Mouse (Mus musculus): Measurements from ENCODE around the gene Pla2g4d. TPM values are rescaled to one million over a fixed set of nuclear protein-coding genes. Genes with fewer than 3 reads are reported as not detected.

Pla2g4d gene
- polyA plus RNA-seq, 1 experiment from 2014 or later: not detected

- H3K27me3 ChIP-seq (ENCODE audit: control insufficient read depth, insufficient read depth, low read length): no peaks in the 10 kb centered on the region
- ATAC-seq (ENCODE audit: insufficient read depth, low FRiP score, low TSS enrichment): no peak
- peak; percentile 61 for DNase-seq (ENCODE audit: low spot score)
- no peak overlapping the region for H3K9ac ChIP-seq (ENCODE audit: low read length)
- no peaks in the 10 kb centered on the region for H3K9me3 ChIP-seq (ENCODE audit: control insufficient read depth, low read length)
- no peaks in the 10 kb centered on the region for H3K4me1 ChIP-seq (ENCODE audit: control insufficient read depth, insufficient read depth, low read length)
- H3K36me3 ChIP-seq (ENCODE audit: control insufficient read depth, insufficient read depth, low read length): no peaks in the 10 kb centered on the region
- H3K4me3 ChIP-seq (ENCODE audit: low read depth, low read length): no peak overlapping the region
- WGBS: 16% methylated on average over 8 of the region's 8 CpGs
- H3K4me2 ChIP-seq (ENCODE audit: low read depth): no peak overlapping the region
- H3K27ac ChIP-seq (ENCODE audit: low read depth, low read length): no peak overlapping the region
Observed at GRCm38 (mm10) chr2:120279961-120280360, 9.0 kb downstream of the Pla2g4d start.

GRCm38 (mm10) chr2:120276951-120277350 lies 12.0 kb downstream of the Pla2g4d start:
- Histone ChIP-seq H3K9me3 (ENCODE audit: control insufficient read depth, low read length) (no peaks in the 10 kb centered on the region), H3K36me3 (ENCODE audit: control insufficient read depth, insufficient read depth, low read length) (no peaks in the 10 kb centered on the region), H3K4me2 (ENCODE audit: low read depth) (no peak overlapping the region), H3K9ac (ENCODE audit: low read length) (no peak overlapping the region), H3K4me1 (ENCODE audit: control insufficient read depth, insufficient read depth, low read length) (no peaks in the 10 kb centered on the region), H3K27me3 (ENCODE audit: control insufficient read depth, insufficient read depth, low read length) (no peaks in the 10 kb centered on the region), H3K27ac (ENCODE audit: low read depth, low read length) (no peak overlapping the region), H3K4me3 (ENCODE audit: low read depth, low read length) (no peak overlapping the region)
- DNase-seq (ENCODE audit: low spot score) (no peak), ATAC-seq (ENCODE audit: insufficient read depth, low FRiP score, low TSS enrichment) (no peak)
- WGBS: 84% methylated on average over 4 of the region's 4 CpGs

GRCm38 (mm10) chr2:120268635-120269034 lies 20.4 kb downstream of the Pla2g4d start:
- H3K4me3 ChIP-seq (ENCODE audit: low read depth, low read length): no peak overlapping the region
- H3K9me3 ChIP-seq (ENCODE audit: control insufficient read depth, low read length): no peaks in the 10 kb centered on the region
- H3K9ac ChIP-seq (ENCODE audit: low read length): no peak overlapping the region
- no peak for ATAC-seq (ENCODE audit: insufficient read depth, low FRiP score, low TSS enrichment)
- no peaks in the 10 kb centered on the region for H3K4me1 ChIP-seq (ENCODE audit: control insufficient read depth, insufficient read depth, low read length)
- peak; percentile 38 for DNase-seq (ENCODE audit: low spot score)
- H3K27ac ChIP-seq (ENCODE audit: low read depth, low read length): no peak overlapping the region
- H3K4me2 ChIP-seq (ENCODE audit: low read depth): peak overlapping the region; percentile 12; the same call in 1 of the 2 replicates
- H3K27me3 ChIP-seq (ENCODE audit: control insufficient read depth, insufficient read depth, low read length): no peaks in the 10 kb centered on the region
- H3K36me3 ChIP-seq (ENCODE audit: control insufficient read depth, insufficient read depth, low read length): no peaks in the 10 kb centered on the region
- 1% methylated on average over 9 of the region's 9 CpGs for WGBS

- WGBS: 75% methylated on average over 6 of the region's 6 CpGs
- H3K27ac ChIP-seq (ENCODE audit: low read depth, low read length): no peak overlapping the region
- ATAC-seq (ENCODE audit: insufficient read depth, low FRiP score, low TSS enrichment) (no peak), DNase-seq (ENCODE audit: low spot score) (no peak)
- H3K27me3 ChIP-seq (ENCODE audit: control insufficient read depth, insufficient read depth, low read length): no peaks in the 10 kb centered on the region
- H3K4me2 ChIP-seq (ENCODE audit: low read depth): no peak overlapping the region
- no peak overlapping the region for H3K4me3 ChIP-seq (ENCODE audit: low read depth, low read length)
- no peaks in the 10 kb centered on the region for H3K36me3 ChIP-seq (ENCODE audit: control insufficient read depth, insufficient read depth, low read length)
- H3K4me1 ChIP-seq (ENCODE audit: control insufficient read depth, insufficient read depth, low read length): no peaks in the 10 kb centered on the region
- no peaks in the 10 kb centered on the region for H3K9me3 ChIP-seq (ENCODE audit: control insufficient read depth, low read length)
- no peak overlapping the region for H3K9ac ChIP-seq (ENCODE audit: low read length)
Observed at GRCm38 (mm10) chr2:120265523-120265922, 23.5 kb downstream of the Pla2g4d start.

GRCm38 (mm10) chr2:120264858-120265257 lies 24.1 kb downstream of the Pla2g4d start:
- Histone ChIP-seq H3K27ac (ENCODE audit: low read depth, low read length) (no peak overlapping the region), H3K36me3 (ENCODE audit: control insufficient read depth, insufficient read depth, low read length) (no peaks in the 10 kb centered on the region), H3K4me3 (ENCODE audit: low read depth, low read length) (no peak overlapping the region), H3K4me2 (ENCODE audit: low read depth) (no peak overlapping the region), H3K4me1 (ENCODE audit: control insufficient read depth, insufficient read depth, low read length) (no peaks in the 10 kb centered on the region), H3K27me3 (ENCODE audit: control insufficient read depth, insufficient read depth, low read length) (no peaks in the 10 kb centered on the region), H3K9me3 (ENCODE audit: control insufficient read depth, low read length) (no peaks in the 10 kb centered on the region), H3K9ac (ENCODE audit: low read length) (no peak overlapping the region)
- ATAC-seq (ENCODE audit: insufficient read depth, low FRiP score, low TSS enrichment) (no peak), DNase-seq (ENCODE audit: low spot score) (no peak)
- WGBS: 67% methylated on average over 10 of the region's 10 CpGs

GRCm38 (mm10) chr2:120262876-120263275 lies 26.1 kb downstream of the Pla2g4d start:
- WGBS: 35% methylated on average over 1 of the region's 1 CpGs
- ATAC-seq (ENCODE audit: insufficient read depth, low FRiP score, low TSS enrichment): no peak

GRCm38 (mm10) chr2:120261346-120261745 lies 27.7 kb downstream of the Pla2g4d start:
- no peaks in the 10 kb centered on the region for H3K9me3 ChIP-seq (ENCODE audit: control insufficient read depth, low read length)
- no peaks in the 10 kb centered on the region for H3K27me3 ChIP-seq (ENCODE audit: control insufficient read depth, insufficient read depth, low read length)
- H3K4me1 ChIP-seq (ENCODE audit: control insufficient read depth, insufficient read depth, low read length): no peaks in the 10 kb centered on the region
- H3K4me3 ChIP-seq (ENCODE audit: low read depth, low read length): no peak overlapping the region
- no peak overlapping the region for H3K9ac ChIP-seq (ENCODE audit: low read length)
- H3K4me2 ChIP-seq (ENCODE audit: low read depth): no peak overlapping the region
- H3K36me3 ChIP-seq (ENCODE audit: control insufficient read depth, insufficient read depth, low read length): no peaks in the 10 kb centered on the region
- ATAC-seq (ENCODE audit: insufficient read depth, low FRiP score, low TSS enrichment): no peak
- WGBS: 84% methylated on average over 3 of the region's 3 CpGs
- H3K27ac ChIP-seq (ENCODE audit: low read depth, low read length): no peak overlapping the region
- DNase-seq (ENCODE audit: low spot score): no peak

More at GRCm38 (mm10) chr2:120262876-120263275, 26.1 kb downstream of the Pla2g4d start:
- Histone ChIP-seq H3K27ac (ENCODE audit: low read depth, low read length) (no peak overlapping the region), H3K4me3 (ENCODE audit: low read depth, low read length) (no peak overlapping the region), H3K36me3 (ENCODE audit: control insufficient read depth, insufficient read depth, low read length) (no peaks in the 10 kb centered on the region), H3K9me3 (ENCODE audit: control insufficient read depth, low read length) (no peaks in the 10 kb centered on the region), H3K4me1 (ENCODE audit: control insufficient read depth, insufficient read depth, low read length) (no peaks in the 10 kb centered on the region), H3K9ac (ENCODE audit: low read length) (no peak overlapping the region), H3K4me2 (ENCODE audit: low read depth) (no peak overlapping the region), H3K27me3 (ENCODE audit: control insufficient read depth, insufficient read depth, low read length) (no peaks in the 10 kb centered on the region)
- no peak for DNase-seq (ENCODE audit: low spot score)

GRCm38 (mm10) chr2:120256259-120256658 lies 32.7 kb downstream of the Pla2g4d start:
- ATAC-seq (ENCODE audit: insufficient read depth, low FRiP score, low TSS enrichment): no peak
- Histone ChIP-seq H3K4me1 (ENCODE audit: control insufficient read depth, insufficient read depth, low read length) (no peaks in the 10 kb centered on the region), H3K27ac (ENCODE audit: low read depth, low read length) (no peak overlapping the region), H3K36me3 (ENCODE audit: control insufficient read depth, insufficient read depth, low read length) (no peaks in the 10 kb centered on the region), H3K27me3 (ENCODE audit: control insufficient read depth, insufficient read depth, low read length) (no peaks in the 10 kb centered on the region), H3K4me2 (ENCODE audit: low read depth) (no peak overlapping the region), H3K9me3 (ENCODE audit: control insufficient read depth, low read length) (no peaks in the 10 kb centered on the region), H3K4me3 (ENCODE audit: low read depth, low read length) (no peak overlapping the region), H3K9ac (ENCODE audit: low read length) (no peak overlapping the region)
- no peak for DNase-seq (ENCODE audit: low spot score)

- no peaks in the 10 kb centered on the region for H3K4me1 ChIP-seq (ENCODE audit: control insufficient read depth, insufficient read depth, low read length)
Observed at GRCm38 (mm10) chr2:120252644-120253043, 36.4 kb downstream of the Pla2g4d start.

More at GRCm38 (mm10) chr2:120252644-120253043, 36.4 kb downstream of the Pla2g4d start:
- Histone ChIP-seq H3K9ac (ENCODE audit: low read length) (no peak overlapping the region), H3K4me3 (ENCODE audit: low read depth, low read length) (no peak overlapping the region), H3K9me3 (ENCODE audit: control insufficient read depth, low read length) (no peaks in the 10 kb centered on the region), H3K27me3 (ENCODE audit: control insufficient read depth, insufficient read depth, low read length) (no peaks in the 10 kb centered on the region), H3K4me2 (ENCODE audit: low read depth) (no peak overlapping the region), H3K36me3 (ENCODE audit: control insufficient read depth, insufficient read depth, low read length) (no peaks in the 10 kb centered on the region), H3K27ac (ENCODE audit: low read depth, low read length) (no peak overlapping the region)
- no peak for DNase-seq (ENCODE audit: low spot score)
- WGBS: 87% methylated on average over 6 of the region's 6 CpGs
- no peak for ATAC-seq (ENCODE audit: insufficient read depth, low FRiP score, low TSS enrichment)
